Mouse (Mus musculus) MEL (cell line): Measurements from ENCODE around the gene Abhd2. TPM values are rescaled to one million over a fixed set of nuclear protein-coding genes. Genes with fewer than 3 reads are reported as not detected.

Source experiments
- DNase-seq: peaks from one replicate; pipeline ENCODE4 v3.0.0; 2011; ENCODE audit warnings: low read depth, low spot score
- H3K27ac ChIP-seq: 2 replicates; pipeline ENCODE4 v1.5.1; 2012; ENCODE audit warnings: low read depth, mild to moderate bottlenecking, control low read depth, low read length, moderate library complexity; ENCODE audit not compliant: control insufficient read depth
- H3K27me3 ChIP-seq, 2 experiments: fragments of 150-350 bp in 1 of 2; sonication (generic) in 1 of 2; 2 replicates each; pipeline ENCODE4 v1.6.1; 2012; ENCODE audit warnings: low read length in 2 of 2, mild to moderate bottlenecking in 2 of 2, improper control_type of control experiment in 1 of 2, moderate library complexity in 1 of 2; ENCODE audit not compliant: insufficient read depth in 2 of 2, control insufficient read depth in 1 of 2
- H3K36me3 ChIP-seq, 2 experiments: 2 replicates each; pipeline ENCODE4 v1.6.1; 2012 to 2014; ENCODE audit warnings: low read length in 2 of 2, improper control_type of control experiment in 1 of 2, inconsistent platforms in 1 of 2, mild to moderate bottlenecking in 1 of 2; ENCODE audit not compliant: insufficient read depth in 2 of 2, control insufficient read depth in 1 of 2
- H3K4me1 ChIP-seq, 2 experiments: fragments of 150-350 bp in 1 of 2; sonication (generic) in 1 of 2; 2 replicates each; pipeline ENCODE4 v1.6.1; 2012; ENCODE audit warnings: low read length in 2 of 2, improper control_type of control experiment in 1 of 2, mild to moderate bottlenecking in 1 of 2; ENCODE audit not compliant: insufficient read depth in 2 of 2, control insufficient read depth in 1 of 2
- H3K4me3 ChIP-seq, 2 experiments: fragments of 150-350 bp in 1 of 2; sonication (generic) in 1 of 2; 2 replicates each; pipeline ENCODE4 v1.5.1; 2012; ENCODE audit warnings: low read depth in 2 of 2, low read length in 2 of 2, mild to moderate bottlenecking in 2 of 2, moderate library complexity in 2 of 2, control low read depth in 1 of 2, improper control_type of control experiment in 1 of 2; ENCODE audit not compliant: control insufficient read depth in 1 of 2, insufficient read depth in 1 of 2
- H3K79me2 ChIP-seq: 2 replicates; pipeline ENCODE4 v1.6.1; 2012; ENCODE audit warnings: mild to moderate bottlenecking, low read length, moderate library complexity; ENCODE audit not compliant: control insufficient read depth, poor library complexity, insufficient read depth
- H3K9ac ChIP-seq: 2 replicates; pipeline ENCODE4 v1.6.1; 2012; ENCODE audit warnings: low read depth, mild to moderate bottlenecking, control low read depth, low read length, moderate library complexity; ENCODE audit not compliant: control insufficient read depth, poor library complexity, severe bottlenecking
- H3K9me3 ChIP-seq: fragments of 150-350 bp; sonication (generic); replicated peaks from 2 replicates; pipeline ENCODE4 v1.6.1; 2012; ENCODE audit warnings: mild to moderate bottlenecking, low read length, improper control_type of control experiment, moderate library complexity; ENCODE audit not compliant: insufficient read depth
- CHD1 ChIP-seq: IDR thresholded peaks from 2 replicates; pipeline ENCODE4 v1.6.1; 2012; ENCODE audit warnings: low read depth, mild to moderate bottlenecking, inconsistent platforms, low read length, improper control_type of control experiment
- E2F4 ChIP-seq: IDR thresholded peaks from 2 replicates; pipeline ENCODE4 v1.6.1; 2011; ENCODE audit warnings: low read depth, low read length, improper control_type of control experiment, borderline replicate concordance
- ELF1 ChIP-seq: IDR thresholded peaks from 2 replicates; pipeline ENCODE4 v1.6.1; 2014; ENCODE audit warnings: low read depth, mild to moderate bottlenecking, inconsistent platforms, low read length, improper control_type of control experiment, moderate library complexity
- EP300 ChIP-seq, 2 experiments: IDR thresholded peaks; 2 replicates each; pipeline ENCODE4 v1.6.1; 2011; ENCODE audit warnings: improper control_type of control experiment in 2 of 2, low read length in 2 of 2, low read depth in 1 of 2, mild to moderate bottlenecking in 1 of 2
- ETS1 ChIP-seq: IDR thresholded peaks from 2 replicates; pipeline ENCODE4 v1.6.1; 2012; ENCODE audit warnings: low read depth, mild to moderate bottlenecking, inconsistent platforms, low read length, improper control_type of control experiment, moderate library complexity
- HCFC1 ChIP-seq: IDR thresholded peaks from 2 replicates; pipeline ENCODE4 v1.6.1; 2012; ENCODE audit warnings: low read depth, mild to moderate bottlenecking, inconsistent platforms, low read length, improper control_type of control experiment, moderate library complexity
- JUND ChIP-seq: IDR thresholded peaks from 2 replicates; pipeline ENCODE4 v1.6.1; 2011; ENCODE audit warnings: low read depth, mild to moderate bottlenecking, improper control_type of control experiment, low read length
- MAX ChIP-seq: IDR thresholded peaks from 2 replicates; pipeline ENCODE4 v1.6.1; 2011; ENCODE audit warnings: low read length, improper control_type of control experiment
- MEF2A ChIP-seq: IDR thresholded peaks from 2 replicates; pipeline ENCODE4 v1.6.1; 2014; ENCODE audit warnings: low read depth, mild to moderate bottlenecking, inconsistent platforms, low read length, improper control_type of control experiment; ENCODE audit not compliant: poor library complexity, insufficient replicate concordance, severe bottlenecking; ENCODE audit errors: extremely low read depth
- POLR2A ChIP-seq, 2 experiments: IDR thresholded peaks; 2 replicates each; pipeline ENCODE4 v1.6.1; 2011 to 2012; ENCODE audit warnings: low read length in 2 of 2, mild to moderate bottlenecking in 2 of 2, control low read depth in 1 of 2, improper control_type of control experiment in 1 of 2, low read depth in 1 of 2, moderate library complexity in 1 of 2; ENCODE audit not compliant: control insufficient read depth in 1 of 2, insufficient read depth in 1 of 2, poor library complexity in 1 of 2
- POLR2AphosphoS2 ChIP-seq: IDR thresholded peaks from 2 replicates; pipeline ENCODE4 v1.6.1; 2011; ENCODE audit warnings: low read length, improper control_type of control experiment
- POLR2AphosphoS5 ChIP-seq: IDR thresholded peaks from 2 replicates; pipeline ENCODE4 v1.6.1; 2012; ENCODE audit warnings: low read depth, borderline replicate concordance, mild to moderate bottlenecking, inconsistent platforms, low read length, moderate library complexity, mixed read lengths
- RCOR1 ChIP-seq: IDR thresholded peaks from 2 replicates; pipeline ENCODE4 v1.6.1; 2012; ENCODE audit warnings: low read depth, mild to moderate bottlenecking, inconsistent platforms, low read length, improper control_type of control experiment
- SIN3A ChIP-seq: IDR thresholded peaks from 2 replicates; pipeline ENCODE4 v1.6.1; 2012; ENCODE audit warnings: low read length, improper control_type of control experiment, inconsistent platforms
- TCF12 ChIP-seq: IDR thresholded peaks from 2 replicates; pipeline ENCODE4 v1.6.1; 2014; ENCODE audit warnings: low read depth, mild to moderate bottlenecking, inconsistent platforms, low read length, improper control_type of control experiment, moderate library complexity
- USF1 ChIP-seq: IDR thresholded peaks from 2 replicates; pipeline ENCODE4 v1.6.1; 2014; ENCODE audit warnings: low read depth, mild to moderate bottlenecking, inconsistent platforms, low read length, improper control_type of control experiment, moderate library complexity
- USF2 ChIP-seq, 2 experiments: IDR thresholded peaks; 2 replicates each; pipeline ENCODE4 v1.6.1; 2011 to 2012; ENCODE audit warnings: improper control_type of control experiment in 2 of 2, low read length in 2 of 2, borderline replicate concordance in 1 of 2, inconsistent platforms in 1 of 2, low read depth in 1 of 2, mild to moderate bottlenecking in 1 of 2; ENCODE audit not compliant: insufficient read depth in 1 of 2
- ZKSCAN1 ChIP-seq: IDR thresholded peaks from 2 replicates; pipeline ENCODE4 v1.6.1; 2012; ENCODE audit warnings: low read depth, mild to moderate bottlenecking, inconsistent platforms, low read length, improper control_type of control experiment, moderate library complexity
- ZMIZ1 ChIP-seq: IDR thresholded peaks from 2 replicates; pipeline ENCODE4 v1.6.1; 2012; ENCODE audit warnings: low read depth, mild to moderate bottlenecking, inconsistent platforms, low read length, improper control_type of control experiment, moderate library complexity
- ZNF384 ChIP-seq: IDR thresholded peaks from 2 replicates; pipeline ENCODE4 v1.6.1; 2012; ENCODE audit warnings: low read depth, mild to moderate bottlenecking, inconsistent platforms, low read length, improper control_type of control experiment
- polyA plus RNA-seq, 2 experiments: library from polyadenylated mRNA; stranded (reverse) in 1 of 2; unstranded in 1 of 2; fragments of >175 nt in 1 of 2; fragments of >200 nt in 1 of 2; gene quantifications; 2 replicates each; pipeline versions ENCODE4 v1.2.1 to v1.2.4; 2012; ENCODE audit warnings: low replicate concordance in 2 of 2, low read depth in 1 of 2; ENCODE audit not compliant: insufficient read length in 2 of 2, insufficient read depth in 1 of 2, missing spikeins in 1 of 2
- total RNA-seq: library from RNA; depleted of rRNA; stranded (reverse); fragments of 300-350 nt; gene quantifications from 2 replicates; pipeline ENCODE4 v1.2.3, GENCODE M21; 2012

Abhd2 gene
- total and polyA plus RNA-seq, 3 experiments = 13.6 to 32.0 TPM; not detected in 1

- DNase-seq = no peak
- peak overlapping the region; percentile 52 for H3K27ac ChIP-seq
- peaks cover 22 to 34% of the 10 kb centered on the region in 2 experiments for H3K4me1 ChIP-seq
- H3K79me2 ChIP-seq = peaks cover 29% of the 10 kb centered on the region; the same call in 1 of the 2 replicates
- H3K27me3 ChIP-seq = no peaks in the 10 kb centered on the region
- no peak overlapping the region for H3K4me3 ChIP-seq
- no peaks in the 10 kb centered on the region for H3K9me3 ChIP-seq
- TF ChIP-seq HCFC1 (no peak), JUND (no peak), CHD1 (no peak), USF1 (no peak), POLR2AphosphoS5 (no peak), ZMIZ1 (no peak)
- H3K36me3 ChIP-seq = peaks cover 0 to 29% of the 10 kb centered on the region in 2 experiments; a peak in 3 of 4 replicates
- H3K9ac ChIP-seq = no peak overlapping the region
Measured at GRCm38 (mm10) chr7:79284889-79285280, 11.9 kb downstream of the Abhd2 start.

- no peak for DNase-seq
Measured at GRCm38 (mm10) chr7:79285408-79285807, 12.4 kb downstream of the Abhd2 start.

GRCm38 (mm10) chr7:79287226-79287625 is 14.2 kb downstream of the Abhd2 start:
- Histone ChIP-seq H3K27ac (no peak overlapping the region), H3K27me3 (no peaks in the 10 kb centered on the region), H3K4me3 (no peak overlapping the region), H3K79me2 (peaks cover 28% of the 10 kb centered on the region), H3K9me3 (no peaks in the 10 kb centered on the region), H3K9ac (no peak overlapping the region), H3K36me3 (peaks cover 0 to 27% of the 10 kb centered on the region in 2 experiments; a peak in 3 of 4 replicates), H3K4me1 (peaks cover 22 to 34% of the 10 kb centered on the region in 2 experiments)
- TF ChIP-seq POLR2AphosphoS2 = no peak
- no peak for TF ChIP-seq POLR2A (IDR thresholded peaks at IDR 0.05; ENCODE audit: control insufficient read depth in 1 of 2, insufficient read depth in 1 of 2, low read depth in 1 of 2, low read length in 2 of 2, poor library complexity in 1 of 2)
- TF ChIP-seq RCOR1 = no peak
- TF ChIP-seq MEF2A = no peak
- no peak for DNase-seq

More at GRCm38 (mm10) chr7:79285408-79285807, 12.4 kb downstream of the Abhd2 start:
- no peak for TF ChIP-seq ETS1
- no peak for TF ChIP-seq ELF1
- no peak for TF ChIP-seq USF1
- TF ChIP-seq EP300 (IDR thresholded peaks at IDR 0.05; ENCODE audit: low read depth in 1 of 2, low read length in 2 of 2) = no peak
- no peak for TF ChIP-seq SIN3A
- no peak for TF ChIP-seq E2F4
- no peak for TF ChIP-seq TCF12
- no peak for TF ChIP-seq ZKSCAN1
- TF ChIP-seq ZNF384 = no peak
- TF ChIP-seq MAX = no peak
- no peak for TF ChIP-seq USF2 (IDR thresholded peaks at IDR 0.05; ENCODE audit: borderline replicate concordance in 1 of 2, insufficient read depth in 1 of 2, low read depth in 1 of 2, low read length in 2 of 2)
- TF ChIP-seq CHD1 = no peak
- Histone ChIP-seq H3K9me3 (no peaks in the 10 kb centered on the region), H3K27ac (no peak overlapping the region), H3K9ac (no peak overlapping the region), H3K4me3 (no peak overlapping the region), H3K4me1 (peaks cover 22 to 34% of the 10 kb centered on the region in 2 experiments), H3K36me3 (peaks cover 0 to 27% of the 10 kb centered on the region in 2 experiments; a peak in 3 of 4 replicates), H3K79me2 (peaks cover 28% of the 10 kb centered on the region; the same call in 1 of the 2 replicates), H3K27me3 (no peaks in the 10 kb centered on the region)
